Mouse (Mus musculus): ENCODE data around the gene Hic1. TPM values are rescaled to one million over a fixed set of nuclear protein-coding genes. Genes with fewer than 3 reads are reported as not detected.
A peak's percentile ranks its signal among the peaks of the same experiment; 100 is the strongest.
"Not testable (repeated sequence)": the region's sequence is repeated elsewhere in the genome, so short reads cannot be mapped to it uniquely, and the experiment has no call there.

Hic1 gene
- polyA plus RNA-seq, 1 experiment from 2014 or later: 1.2 TPM

GRCm38 (mm10) chr11:75184573-75184972, 15.3 kb upstream of the Hic1 start:
- Histone ChIP-seq H3K4me3 (replicated peaks; ENCODE audit: low read length) (no peak overlapping the region), H3K9ac (replicated peaks; ENCODE audit: low read depth, low read length) (no peak overlapping the region), H3K27me3 (replicated peaks; ENCODE audit: control insufficient read depth, insufficient read depth, low read length) (no peaks in the 10 kb centered on the region), H3K27ac (ENCODE audit: low read length) (peak overlapping the region; percentile 23; the same call in 1 of the 2 replicates), H3K4me2 (ENCODE audit: low read length) (no peak overlapping the region), H3K9me3 (ENCODE audit: control insufficient read depth, low read length) (no peaks in the 10 kb centered on the region), H3K36me3 (ENCODE audit: control insufficient read depth, insufficient read depth) (0 out of 2 replicates have a peak, but pooled peaks cover 4% of the 10 kb centered on the region), H3K4me1 (replicated peaks; ENCODE audit: control insufficient read depth, insufficient read depth, low read length) (peaks cover 14% of the 10 kb centered on the region)
- 89% methylated on average over 5 of the region's 5 CpGs for WGBS
- ATAC-seq: no peak

GRCm38 (mm10) chr11:75183917-75184570, 14.7 kb upstream of the Hic1 start:
- H3K9ac ChIP-seq (replicated peaks; ENCODE audit: low read depth, low read length): no peak overlapping the region
- H3K36me3 ChIP-seq (ENCODE audit: control insufficient read depth, insufficient read depth): 0 out of 2 replicates have a peak, but pooled peaks cover 4% of the 10 kb centered on the region
- 81% methylated on average over 2 of the region's 2 CpGs for WGBS
- no peaks in the 10 kb centered on the region for H3K9me3 ChIP-seq (ENCODE audit: control insufficient read depth, low read length)
- no peak for ATAC-seq
- no peak overlapping the region for H3K27ac ChIP-seq (ENCODE audit: low read length)
- peaks cover 12% of the 10 kb centered on the region for H3K4me1 ChIP-seq (replicated peaks; ENCODE audit: control insufficient read depth, insufficient read depth, low read length)
- H3K27me3 ChIP-seq (replicated peaks; ENCODE audit: control insufficient read depth, insufficient read depth, low read length): no peaks in the 10 kb centered on the region
- no peak overlapping the region for H3K4me3 ChIP-seq (replicated peaks; ENCODE audit: low read length)
- H3K4me2 ChIP-seq (ENCODE audit: low read length): no peak overlapping the region

- peak within 1 kb of the TSS; percentile 59 for H3K4me3 ChIP-seq (replicated peaks; ENCODE audit: low read length)
- H3K4me2 ChIP-seq (ENCODE audit: low read length): peak within 1 kb of the TSS; percentile 80
- WGBS: 0% methylated on average over 33 of the region's 33 CpGs
- no peaks in the 10 kb centered on the region for H3K27me3 ChIP-seq (replicated peaks; ENCODE audit: control insufficient read depth, insufficient read depth, low read length)
- H3K36me3 ChIP-seq (ENCODE audit: control insufficient read depth, insufficient read depth): peaks cover 6% of the 10 kb centered on the region; the same call in 1 of the 2 replicates
- peak within 1 kb of the TSS; percentile 89 for H3K27ac ChIP-seq (ENCODE audit: low read length)
- peak within 1 kb of the TSS; percentile 56 for H3K9ac ChIP-seq (replicated peaks; ENCODE audit: low read depth, low read length)
- H3K9me3 ChIP-seq (ENCODE audit: control insufficient read depth, low read length): no peaks in the 10 kb centered on the region
- peaks cover 17% of the 10 kb centered on the region for H3K4me1 ChIP-seq (replicated peaks; ENCODE audit: control insufficient read depth, insufficient read depth, low read length)
- ATAC-seq: peak; percentile 97
Observed at GRCm38 (mm10) chr11:75178672-75179208, 9.4 kb upstream of the Hic1 start, which contains the start of gene Ovca2. Ovca2 (minus strand) TSS chr11:75178835.

- WGBS: 61% methylated on average over 12 of the region's 12 CpGs
- Histone ChIP-seq H3K4me2 (ENCODE audit: low read length) (peak overlapping the region; percentile 80), H3K36me3 (ENCODE audit: control insufficient read depth, insufficient read depth) (peaks cover 4% of the 10 kb centered on the region; the same call in 1 of the 2 replicates), H3K9me3 (ENCODE audit: control insufficient read depth, low read length) (no peaks in the 10 kb centered on the region), H3K4me3 (replicated peaks; ENCODE audit: low read length) (peak overlapping the region; percentile 59), H3K27me3 (replicated peaks; ENCODE audit: control insufficient read depth, insufficient read depth, low read length) (no peaks in the 10 kb centered on the region), H3K9ac (replicated peaks; ENCODE audit: low read depth, low read length) (peak overlapping the region; percentile 56), H3K4me1 (replicated peaks; ENCODE audit: control insufficient read depth, insufficient read depth, low read length) (peaks cover 19% of the 10 kb centered on the region), H3K27ac (ENCODE audit: low read length) (no peak overlapping the region; the same call in 1 of the 2 replicates)
- ATAC-seq: no peak
Observed at GRCm38 (mm10) chr11:75178011-75178410, 8.7 kb upstream of the Hic1 start.

- H3K36me3 ChIP-seq (ENCODE audit: control insufficient read depth, insufficient read depth); H3K9ac ChIP-seq (replicated peaks; ENCODE audit: low read depth, low read length); H3K27me3 ChIP-seq (replicated peaks; ENCODE audit: control insufficient read depth, insufficient read depth, low read length); H3K9me3 ChIP-seq (ENCODE audit: control insufficient read depth, low read length); H3K4me3 ChIP-seq (replicated peaks; ENCODE audit: low read length); H3K27ac ChIP-seq (ENCODE audit: low read length); H3K4me2 ChIP-seq (ENCODE audit: low read length); ATAC-seq: not testable (repeated sequence)
- peaks cover 37% of the 10 kb centered on the region for H3K4me1 ChIP-seq (replicated peaks; ENCODE audit: control insufficient read depth, insufficient read depth, low read length)
- 72% methylated on average over 6 of the region's 6 CpGs for WGBS
Observed at GRCm38 (mm10) chr11:75174574-75174973, 5.3 kb upstream of the Hic1 start.

GRCm38 (mm10) chr11:75173799-75174165, 4.5 kb upstream of the Hic1 start:
- WGBS: 4% methylated on average over 15 of the region's 15 CpGs
- Histone ChIP-seq H3K9me3 (ENCODE audit: control insufficient read depth, low read length) (no peaks in the 10 kb centered on the region), H3K27ac (ENCODE audit: low read length) (peak overlapping the region; percentile 29), H3K36me3 (ENCODE audit: control insufficient read depth, insufficient read depth) (peaks cover 2% of the 10 kb centered on the region; the same call in 1 of the 2 replicates), H3K9ac (replicated peaks; ENCODE audit: low read depth, low read length) (peak overlapping the region; percentile 70), H3K4me1 (replicated peaks; ENCODE audit: control insufficient read depth, insufficient read depth, low read length) (peaks cover 42% of the 10 kb centered on the region), H3K4me3 (replicated peaks; ENCODE audit: low read length) (peak overlapping the region; percentile 64), H3K4me2 (ENCODE audit: low read length) (peak overlapping the region; percentile 77), H3K27me3 (replicated peaks; ENCODE audit: control insufficient read depth, insufficient read depth, low read length) (peaks cover 16% of the 10 kb centered on the region)
- no peak for ATAC-seq

- under 1% methylated on average over 55 of the region's 71 CpGs for WGBS
- peak; percentile 54 for ATAC-seq
- H3K27ac ChIP-seq (ENCODE audit: low read length): peak overlapping the region; percentile 29
- no peaks in the 10 kb centered on the region for H3K9me3 ChIP-seq (ENCODE audit: control insufficient read depth, low read length)
- H3K4me1 ChIP-seq (replicated peaks; ENCODE audit: control insufficient read depth, insufficient read depth, low read length): peaks cover 47% of the 10 kb centered on the region
- peak overlapping the region; percentile 70 for H3K9ac ChIP-seq (replicated peaks; ENCODE audit: low read depth, low read length)
- H3K36me3 ChIP-seq (ENCODE audit: control insufficient read depth, insufficient read depth): peaks cover 2% of the 10 kb centered on the region; the same call in 1 of the 2 replicates
- peak overlapping the region; percentile 77 for H3K4me2 ChIP-seq (ENCODE audit: low read length)
- H3K27me3 ChIP-seq (replicated peaks; ENCODE audit: control insufficient read depth, insufficient read depth, low read length): peaks cover 21% of the 10 kb centered on the region
- peak overlapping the region; percentile 64 for H3K4me3 ChIP-seq (replicated peaks; ENCODE audit: low read length)
Observed at GRCm38 (mm10) chr11:75173095-75173798, 3.9 kb upstream of the Hic1 start.

GRCm38 (mm10) chr11:75172151-75173094, 3.1 kb upstream of the Hic1 start:
- Histone ChIP-seq H3K27me3 (replicated peaks; ENCODE audit: control insufficient read depth, insufficient read depth, low read length) (peaks cover 27% of the 10 kb centered on the region), H3K36me3 (ENCODE audit: control insufficient read depth, insufficient read depth) (peaks cover 2% of the 10 kb centered on the region; the same call in 1 of the 2 replicates), H3K4me3 (replicated peaks; ENCODE audit: low read length) (peak overlapping the region; percentile 64), H3K9me3 (ENCODE audit: control insufficient read depth, low read length) (no peaks in the 10 kb centered on the region), H3K4me1 (replicated peaks; ENCODE audit: control insufficient read depth, insufficient read depth, low read length) (peaks cover 44% of the 10 kb centered on the region), H3K27ac (ENCODE audit: low read length) (no peak overlapping the region), H3K9ac (replicated peaks; ENCODE audit: low read depth, low read length) (peak overlapping the region; percentile 70), H3K4me2 (ENCODE audit: low read length) (peak overlapping the region; percentile 77)
- WGBS: under 1% methylated on average over 73 of the region's 75 CpGs
- ATAC-seq: peak; percentile 7
